Mouse (Mus musculus) gastrocnemius, adult 18-20 months (tissue): ENCODE data around the gene Msgn1. TPM values are rescaled to one million over a fixed set of nuclear protein-coding genes. Genes with fewer than 3 reads are reported as not detected.

Experiments used
- DNase-seq: peaks from one replicate; pipeline ENCODE4 v3.0.0; 2021; ENCODE audit warnings: low spot score
- total RNA-seq, 2 experiments: library from RNA; stranded (reverse); gene quantifications; 2 replicates each; pipeline ENCODE4 v1.2.3; 2021

The Msgn1 gene
- total RNA-seq, 2 experiments from 2014 or later: not detected

GRCm38 (mm10) chr12:11200711-11201110, 8.1 kb downstream of the Msgn1 start:
- DNase-seq: no peak

DNA sequence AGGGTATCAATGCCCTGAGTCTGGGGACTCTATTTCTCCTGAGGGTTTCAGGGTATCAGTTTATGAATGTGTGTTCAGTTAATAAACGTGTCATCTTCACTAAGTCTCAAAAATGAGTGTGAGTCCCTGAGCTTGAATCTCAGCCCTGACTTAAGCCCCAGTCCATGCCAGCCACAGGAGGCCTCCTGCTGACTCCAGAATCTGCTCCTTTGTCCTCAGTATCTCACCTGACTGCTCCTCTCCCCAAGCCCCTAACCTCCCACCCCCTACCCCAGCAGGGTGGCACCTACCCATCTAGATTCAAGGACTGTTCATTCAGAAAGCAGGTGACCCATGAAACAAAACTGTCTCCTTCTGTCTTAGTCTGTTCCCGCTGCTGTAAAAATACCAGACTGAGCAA, 10.2 kb downstream of the Msgn1 start:
- DNase-seq: no peak

DNA sequence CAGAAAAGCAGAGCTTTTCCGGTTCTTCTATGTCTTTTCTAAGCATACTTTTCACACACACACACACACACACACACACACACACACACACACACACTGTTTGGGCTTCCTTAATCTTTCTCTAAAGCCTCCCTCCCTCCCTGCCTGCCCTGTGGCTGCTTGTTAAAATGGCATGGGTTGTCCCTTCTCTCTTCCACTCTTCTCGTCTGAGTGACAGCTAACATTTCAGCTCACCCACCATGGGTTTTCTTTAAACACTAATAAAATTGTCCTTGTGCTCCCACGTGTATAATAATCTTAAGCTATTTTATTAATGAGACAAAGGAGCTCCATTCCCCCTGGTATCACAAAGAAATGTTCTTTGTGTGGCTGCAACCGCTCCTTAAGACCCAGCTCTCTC, 10.7 kb downstream of the Msgn1 start:
- DNase-seq: no peak

DNA sequence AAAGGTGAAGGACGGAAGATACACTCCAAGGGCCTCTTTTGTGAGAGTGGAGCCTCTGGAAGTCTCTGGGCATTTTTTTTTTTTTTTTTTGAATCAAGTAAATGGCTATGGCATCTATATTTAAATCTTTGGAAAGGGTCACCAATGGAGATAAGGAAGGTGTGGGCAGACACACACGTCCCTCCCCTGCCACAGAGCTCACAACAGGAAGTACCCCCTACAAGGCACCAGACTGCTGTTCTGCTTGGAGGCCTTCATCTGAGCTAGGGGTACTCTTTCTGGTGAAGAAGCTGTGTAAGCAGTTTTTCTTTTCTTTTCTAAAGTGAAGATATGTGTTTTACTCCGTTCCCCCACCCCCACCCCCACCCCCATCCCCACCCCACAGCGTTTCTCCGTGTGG, 11.9 kb downstream of the Msgn1 start:
- no peak for DNase-seq

GRCm38 (mm10) chr12:11196142-11196597, 12.6 kb downstream of the Msgn1 start:
- DNase-seq: peak; percentile 79

- DNase-seq: no peak
Observed at GRCm38 (mm10) chr12:11195031-11195430, 13.7 kb downstream of the Msgn1 start.

GRCm38 (mm10) chr12:11178486-11179154, 30.2 kb downstream of the Msgn1 start:
- peak; percentile 86 for DNase-seq

DNA sequence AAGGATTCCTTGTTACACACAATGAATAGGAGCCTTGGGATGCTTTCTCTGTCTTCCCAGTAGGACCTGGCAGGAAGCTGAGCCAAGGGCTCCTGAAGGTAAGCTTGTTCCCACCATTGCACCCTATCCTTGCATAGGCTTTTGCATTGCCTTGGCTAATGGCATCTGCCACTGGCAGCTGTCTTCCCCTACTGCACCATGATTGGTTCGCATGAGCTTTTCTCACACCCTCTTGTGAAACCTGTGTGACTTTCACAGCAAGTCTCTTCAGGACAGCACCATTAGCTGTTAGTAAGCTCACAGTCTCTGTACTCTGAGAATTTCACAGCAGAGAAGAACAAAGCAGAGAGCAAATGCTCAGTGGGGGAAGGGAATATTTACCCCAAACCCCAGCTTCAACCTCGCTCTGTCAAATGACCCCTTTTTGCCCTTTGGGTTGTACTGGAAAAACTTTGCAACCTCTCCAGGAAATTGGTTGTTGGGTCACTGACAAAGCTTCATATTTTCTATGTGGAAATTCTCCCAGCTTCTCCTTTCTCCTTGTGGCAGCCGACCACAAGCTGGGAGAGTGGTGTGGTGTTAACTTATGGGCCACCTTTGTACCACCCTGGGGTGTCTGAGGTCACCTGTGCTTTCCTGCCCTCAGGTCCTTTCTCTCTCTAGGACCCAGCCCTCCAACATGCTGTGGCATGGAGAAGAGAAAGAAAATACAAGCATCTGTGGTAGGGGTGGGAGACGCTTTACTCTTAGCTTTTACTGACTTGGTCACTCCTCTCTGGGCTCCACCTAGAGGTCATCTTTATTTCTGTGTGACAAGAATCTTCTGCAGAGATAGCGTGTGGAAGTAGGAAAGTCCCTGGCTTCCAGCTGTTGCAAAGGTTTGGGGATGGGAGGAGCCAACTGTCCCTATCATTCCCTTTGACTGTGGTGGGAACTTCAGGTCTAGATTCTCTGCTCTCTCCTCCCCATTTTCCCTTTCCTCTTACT, 31.1 kb downstream of the Msgn1 start:
- DNase-seq: no peak

GRCm38 (mm10) chr12:11158670-11159069, 50.1 kb downstream of the Msgn1 start:
- no peak for DNase-seq

Other genes with a start within 250 kb of the Msgn1 start
- gene Kcns3, start 57.9 kb downstream of the Msgn1 start, total RNA-seq: under 1 TPM; 0.53 to 0.93 TPM
- gene Gen1, start 56.8 kb upstream of the Msgn1 start, total RNA-seq: 1 to 10 TPM; 2.4 to 4.6 TPM
- gene Smc6, start 56.9 kb upstream of the Msgn1 start, total RNA-seq: 10 to 100 TPM; 27.1 to 35.7 TPM
- not detected for gene Vsnl1, start 227.6 kb upstream of the Msgn1 start, total RNA-seq
- gene Rad51ap2, start 247.1 kb upstream of the Msgn1 start, total RNA-seq: not detected